Mouse (Mus musculus): ENCODE measurements around the gene Gnl2. TPM values are rescaled to one million over a fixed set of nuclear protein-coding genes. Genes with fewer than 3 reads are reported as not detected.
A peak's percentile ranks its signal among the peaks of the same experiment; 100 is the strongest.

Gnl2 gene
- total RNA-seq, 2 experiments from 2014 or later = 25.0 to 25.7 TPM

GRCm38 (mm10) chr4:125002978-125003377 is 13.4 kb upstream of the Gnl2 start:
- no peak for DNase-seq

- no peak for DNase-seq
Measured at GRCm38 (mm10) chr4:125004886-125005285, 11.5 kb upstream of the Gnl2 start.

GRCm38 (mm10) chr4:125007460-125007859 is 8.9 kb upstream of the Gnl2 start:
- no peak for DNase-seq

- DNase-seq = no peak
Measured at GRCm38 (mm10) chr4:125008220-125008619, 8.2 kb upstream of the Gnl2 start.

GRCm38 (mm10) chr4:125008712-125009111 is 7.7 kb upstream of the Gnl2 start:
- no peak for DNase-seq

- no peak for DNase-seq
Measured at GRCm38 (mm10) chr4:125017431-125017830, 1.0 kb downstream of the Gnl2 start.

GRCm38 (mm10) chr4:125020780-125021538 is 4.6 kb downstream of the Gnl2 start:
- DNase-seq = no peak

- DNase-seq = peak; percentile 89
Measured at GRCm38 (mm10) chr4:125029891-125030614, 13.7 kb downstream of the Gnl2 start.

GRCm38 (mm10) chr4:125034341-125034740 is 18.0 kb downstream of the Gnl2 start:
- DNase-seq = no peak

- DNase-seq = no peak
Measured at GRCm38 (mm10) chr4:125044454-125044853, 28.1 kb downstream of the Gnl2 start.

- no peak for DNase-seq
Measured at GRCm38 (mm10) chr4:125055385-125055784, 39.0 kb downstream of the Gnl2 start.

GRCm38 (mm10) chr4:125056476-125056875 is 40.1 kb downstream of the Gnl2 start:
- DNase-seq = no peak

GRCm38 (mm10) chr4:125057273-125057672 is 40.9 kb downstream of the Gnl2 start:
- DNase-seq = no peak

GRCm38 (mm10) chr4:125058033-125058432 is 41.6 kb downstream of the Gnl2 start:
- DNase-seq = no peak

GRCm38 (mm10) chr4:125059025-125059424 is 42.6 kb downstream of the Gnl2 start:
- DNase-seq = no peak

GRCm38 (mm10) chr4:125063829-125064228 is 47.4 kb downstream of the Gnl2 start:
- no peak for DNase-seq

- DNase-seq = peak; percentile 47
Measured at GRCm38 (mm10) chr4:125065517-125066307, 49.3 kb downstream of the Gnl2 start, which contains the start of gene Dnali1. Dnali1 (minus strand) TSS chr4:125065703.

GRCm38 (mm10) chr4:125066490-125067370 is 50.3 kb downstream of the Gnl2 start, which contains the start of gene Snip1:
Snip1 (plus strand) TSS chr4:125066672.
- DNase-seq = peak; percentile 91

- DNase-seq = no peak
Measured at GRCm38 (mm10) chr4:125077700-125078099, 61.3 kb downstream of the Gnl2 start.

GRCm38 (mm10) chr4:125078698-125079097 is 62.3 kb downstream of the Gnl2 start:
- no peak for DNase-seq

Measured in gastrocnemius, postnatal 25 days (tissue).